Mouse (Mus musculus): ENCODE data around the gene Susd6. TPM values are rescaled to one million over a fixed set of nuclear protein-coding genes. Genes with fewer than 3 reads are reported as not detected.

The Susd6 gene
- polyA plus RNA-seq, 1 experiment: 22.9 TPM

DNA sequence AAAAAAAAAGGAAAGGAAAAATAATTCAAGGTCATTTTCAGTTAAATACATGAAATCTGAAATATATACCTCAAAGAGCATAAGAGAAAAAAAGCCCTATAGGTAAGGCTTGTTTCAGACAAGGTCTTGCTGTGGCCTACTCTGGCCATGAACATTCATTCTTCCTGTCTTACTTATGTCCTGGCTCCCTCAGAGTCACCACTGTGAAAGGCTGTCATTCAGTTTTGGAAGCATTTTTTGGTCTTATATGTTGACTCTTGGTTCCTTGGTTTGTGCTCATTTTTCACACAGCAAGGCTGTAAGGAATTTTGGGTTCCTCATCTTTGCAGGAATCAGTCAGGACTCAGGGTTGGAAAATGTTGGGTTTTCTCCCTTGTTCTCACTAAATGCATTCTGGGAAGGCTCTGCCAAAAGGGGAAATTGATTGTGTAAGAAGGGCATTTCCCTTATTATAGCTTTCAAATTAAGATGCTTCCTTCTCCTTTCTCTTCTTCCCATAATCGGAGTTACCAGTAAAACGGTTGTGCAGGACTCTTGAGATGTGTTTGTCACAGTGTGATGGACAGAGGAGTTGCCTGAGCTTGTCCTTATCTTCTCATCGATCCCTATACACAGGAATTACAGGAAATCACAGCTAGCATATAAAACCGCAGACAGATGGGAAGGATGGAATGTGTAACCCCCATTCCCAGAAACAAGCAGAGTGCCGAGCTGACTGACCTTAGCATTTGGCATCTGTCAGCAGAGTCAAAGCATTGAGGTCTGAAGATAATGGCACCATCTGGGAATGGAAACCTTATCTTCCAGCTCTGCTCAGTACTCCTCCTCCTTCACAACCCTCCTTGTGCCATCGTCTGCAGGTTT lies 21.6 kb downstream of the Susd6 start:
- no peak for DNase-seq (ENCODE audit: extremely low spot score in 1 of 2, low spot score in 1 of 2)

GRCm38 (mm10) chr12:80812510-80812820 lies 22.2 kb downstream of the Susd6 start:
- DNase-seq (ENCODE audit: extremely low spot score in 1 of 2, low spot score in 1 of 2): no peak

GRCm38 (mm10) chr12:80813456-80813855 lies 23.1 kb downstream of the Susd6 start:
- no peak for DNase-seq (ENCODE audit: extremely low spot score in 1 of 2, low spot score in 1 of 2)

- no peak for DNase-seq (ENCODE audit: extremely low spot score in 1 of 2, low spot score in 1 of 2)
Observed at GRCm38 (mm10) chr12:80813872-80814271, 23.6 kb downstream of the Susd6 start.

DNA sequence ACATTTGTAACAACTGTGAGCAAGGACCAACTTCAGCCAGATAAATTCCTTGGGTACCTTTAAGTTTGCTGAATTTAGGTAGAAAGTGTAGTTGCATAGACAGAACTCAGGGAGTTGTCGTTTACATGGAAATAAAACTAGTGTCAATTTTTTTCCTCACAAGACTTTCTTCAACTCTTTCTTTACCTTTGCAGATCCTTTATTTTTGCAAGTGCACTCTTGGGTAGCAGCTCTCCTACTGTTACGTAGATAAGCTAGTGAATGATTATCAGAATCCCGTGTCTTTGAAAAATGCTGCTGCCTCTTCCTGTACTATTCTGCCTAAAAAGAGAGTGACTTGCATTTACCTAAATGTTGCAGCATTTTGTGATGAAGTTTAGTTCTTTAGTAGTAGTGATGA lies 24.2 kb downstream of the Susd6 start:
- DNase-seq (ENCODE audit: extremely low spot score in 1 of 2, low spot score in 1 of 2): no peak

- DNase-seq (ENCODE audit: extremely low spot score in 1 of 2, low spot score in 1 of 2): no peak
Observed at GRCm38 (mm10) chr12:80815298-80815697, 25.0 kb downstream of the Susd6 start.

DNA sequence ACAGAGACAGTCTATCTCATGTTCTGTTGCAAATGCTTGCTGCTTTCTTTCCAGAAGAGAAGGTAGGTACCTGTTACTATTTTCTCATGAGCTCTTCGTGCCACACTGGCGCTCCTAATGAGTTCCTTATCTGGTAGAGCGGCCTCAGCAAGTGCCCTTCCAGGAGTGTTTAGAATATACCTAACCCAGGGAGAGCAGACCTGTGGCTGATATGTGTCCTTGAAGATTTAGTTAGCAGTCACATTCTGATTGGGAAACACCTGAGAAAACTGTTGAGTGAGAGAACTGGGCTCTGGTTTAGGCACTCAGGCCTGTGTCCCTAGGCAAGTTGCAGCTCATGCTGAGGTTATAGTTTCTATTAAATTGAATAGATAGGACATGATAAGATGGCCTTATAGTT lies 25.6 kb downstream of the Susd6 start:
- no peak for DNase-seq (ENCODE audit: extremely low spot score in 1 of 2, low spot score in 1 of 2)

DNA sequence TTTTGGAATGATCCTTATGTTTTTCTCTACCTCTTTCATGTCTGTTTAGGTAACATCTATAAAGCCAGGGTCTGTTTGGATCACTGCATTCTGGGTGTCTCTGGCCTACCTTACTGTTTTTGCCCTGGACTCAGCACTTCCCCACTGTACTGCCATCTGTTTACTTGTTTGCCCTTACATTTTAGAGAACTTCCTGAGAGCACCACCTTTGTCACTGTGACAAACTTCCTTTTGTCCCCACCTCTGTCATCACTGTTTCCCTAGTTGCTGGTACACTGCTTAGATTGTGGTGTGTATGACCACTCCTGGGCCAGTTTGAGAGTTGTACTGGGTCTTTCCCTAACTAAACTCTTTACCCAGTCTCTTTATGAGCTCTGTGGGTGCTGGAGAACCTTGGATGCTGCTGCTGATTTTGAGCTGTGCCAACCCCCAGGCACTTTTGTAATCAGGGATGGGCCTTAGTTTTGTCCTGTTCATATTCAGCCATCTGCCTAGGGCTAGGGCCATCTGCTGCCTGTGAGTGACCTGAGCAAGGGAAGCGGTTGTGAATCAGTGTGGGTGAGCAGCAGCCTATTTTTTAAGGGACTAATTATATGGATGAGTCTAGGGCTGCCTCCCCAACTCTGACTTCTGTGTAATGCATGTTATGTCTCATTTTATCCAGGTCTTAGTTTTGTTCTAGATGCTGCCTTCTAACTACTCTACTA lies 26.2 kb downstream of the Susd6 start:
- DNase-seq (ENCODE audit: extremely low spot score in 1 of 2, low spot score in 1 of 2): peak in 1 of 2 experiments; percentile 52

DNA sequence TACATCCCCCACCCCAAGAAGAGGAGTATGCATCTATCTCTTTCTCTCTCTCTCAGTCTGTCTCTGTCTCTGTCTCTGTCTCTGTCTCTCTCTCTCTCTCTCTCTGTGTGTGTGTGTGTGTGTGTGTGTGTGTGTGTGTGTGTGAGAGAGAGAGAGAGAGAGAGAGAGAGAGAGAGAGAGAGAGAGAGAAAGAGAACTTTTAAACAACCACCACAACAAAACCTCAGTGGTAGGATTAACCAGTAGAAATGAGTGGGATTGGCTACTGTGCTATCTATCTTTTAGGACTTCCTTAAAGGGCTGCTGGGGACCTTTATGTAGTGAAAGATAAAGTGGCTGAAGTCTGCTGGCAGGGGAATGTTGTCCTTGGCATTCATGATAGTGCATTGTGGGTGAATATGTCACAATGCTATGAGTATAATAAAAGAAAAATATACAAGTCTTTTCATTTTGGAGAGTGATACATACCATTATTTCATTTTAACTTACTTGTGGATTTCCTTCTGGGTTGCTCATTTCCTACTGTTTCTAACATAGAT lies 27.5 kb downstream of the Susd6 start:
- no peak for DNase-seq (ENCODE audit: extremely low spot score in 1 of 2, low spot score in 1 of 2)

GRCm38 (mm10) chr12:80819020-80819419 lies 28.7 kb downstream of the Susd6 start:
- DNase-seq (ENCODE audit: extremely low spot score in 1 of 2, low spot score in 1 of 2): peak in 1 of 2 experiments; percentile 48

- DNase-seq (ENCODE audit: extremely low spot score in 1 of 2, low spot score in 1 of 2): no peak
Observed at GRCm38 (mm10) chr12:80821312-80822007, 31.1 kb downstream of the Susd6 start.

DNA sequence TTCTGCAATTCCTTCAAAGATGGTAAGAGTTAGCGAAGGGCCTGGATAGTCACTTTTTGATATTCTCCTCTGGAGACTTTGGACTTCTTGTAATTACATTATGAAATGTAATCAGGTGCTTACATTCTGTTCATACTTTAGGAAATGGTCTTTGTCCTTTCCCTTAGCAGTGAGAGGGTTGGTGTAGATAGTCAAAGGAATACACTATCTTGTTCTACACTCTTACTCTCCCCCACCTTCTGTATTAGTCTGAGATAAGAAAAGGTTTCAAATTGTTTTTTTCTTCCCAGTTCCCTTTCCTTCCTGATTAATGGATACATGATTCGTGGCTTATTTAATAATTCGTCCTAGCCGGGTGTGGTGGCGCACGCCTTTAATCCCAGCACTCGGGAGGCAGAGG lies 32.2 kb downstream of the Susd6 start:
- DNase-seq (ENCODE audit: extremely low spot score in 1 of 2, low spot score in 1 of 2): no peak

- peak in 1 of 2 experiments; percentile 56 for DNase-seq (ENCODE audit: extremely low spot score in 1 of 2, low spot score in 1 of 2)
Observed at GRCm38 (mm10) chr12:80824202-80824601, 33.9 kb downstream of the Susd6 start.

DNA sequence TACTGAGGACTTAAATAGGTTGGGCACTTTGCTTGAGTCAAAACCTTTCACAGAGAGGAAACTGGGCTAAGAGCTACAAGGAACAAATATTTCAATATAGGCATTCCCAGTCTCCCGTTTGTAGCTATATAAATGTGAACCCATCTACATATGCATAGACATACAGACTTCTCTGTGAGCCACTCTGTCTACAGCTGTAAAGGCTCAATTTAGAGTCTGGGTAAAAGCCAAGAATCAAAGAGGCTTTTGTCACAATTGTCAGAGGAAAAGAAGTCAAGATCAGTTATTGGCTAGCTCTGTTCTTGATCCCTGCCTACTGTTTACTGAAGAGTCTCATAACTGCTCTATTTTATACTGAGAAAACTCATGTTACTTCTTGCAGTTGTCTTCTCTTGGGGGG lies 36.1 kb downstream of the Susd6 start:
- DNase-seq (ENCODE audit: extremely low spot score in 1 of 2, low spot score in 1 of 2): no peak

- peak in 1 of 2 experiments; percentile 57 for DNase-seq (ENCODE audit: extremely low spot score in 1 of 2, low spot score in 1 of 2)
Observed at GRCm38 (mm10) chr12:80827464-80828015, 37.2 kb downstream of the Susd6 start.

DNA sequence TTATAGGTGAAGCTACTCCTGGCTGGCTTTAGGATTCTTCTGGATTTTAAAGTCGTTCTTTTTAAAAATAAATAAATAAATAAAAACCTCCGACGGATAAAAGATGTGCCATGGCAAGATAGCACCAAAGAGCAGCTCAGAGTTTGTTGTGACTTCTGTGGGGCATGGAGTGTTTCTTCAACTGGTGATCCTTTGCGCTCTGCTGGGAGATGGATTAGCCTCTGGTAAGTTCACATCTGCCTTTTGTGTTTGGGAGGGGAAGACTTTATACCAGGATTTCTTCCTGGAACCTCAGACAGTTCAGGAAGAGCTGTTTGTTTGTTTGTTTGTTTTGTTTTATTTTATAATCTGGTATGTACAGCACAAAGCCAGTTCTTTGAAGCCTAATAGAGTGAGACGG lies 37.7 kb downstream of the Susd6 start:
- DNase-seq (ENCODE audit: extremely low spot score in 1 of 2, low spot score in 1 of 2): no peak

DNA sequence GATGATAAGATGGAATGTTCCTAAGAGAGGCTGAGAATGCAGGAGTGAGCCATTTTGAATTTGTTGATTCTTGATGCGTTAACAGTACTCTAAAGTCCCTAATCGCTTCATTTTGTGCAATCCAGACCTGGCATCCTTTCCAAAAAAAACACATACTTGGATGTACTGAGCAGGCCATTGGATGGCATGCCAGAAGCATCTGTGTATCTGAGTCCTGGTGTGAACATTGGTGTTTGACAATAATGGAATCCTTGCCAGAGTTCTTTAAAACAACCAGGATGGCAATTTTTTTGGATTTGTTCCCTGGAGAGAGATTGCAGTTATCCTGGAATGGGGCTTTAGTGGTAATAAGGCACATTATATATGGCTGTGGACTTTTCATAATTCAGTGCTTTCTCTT lies 38.6 kb downstream of the Susd6 start:
- no peak for DNase-seq (ENCODE audit: extremely low spot score in 1 of 2, low spot score in 1 of 2)

- no peak for DNase-seq (ENCODE audit: extremely low spot score in 1 of 2, low spot score in 1 of 2)
Observed at GRCm38 (mm10) chr12:80830211-80830610, 39.9 kb downstream of the Susd6 start.

DNA sequence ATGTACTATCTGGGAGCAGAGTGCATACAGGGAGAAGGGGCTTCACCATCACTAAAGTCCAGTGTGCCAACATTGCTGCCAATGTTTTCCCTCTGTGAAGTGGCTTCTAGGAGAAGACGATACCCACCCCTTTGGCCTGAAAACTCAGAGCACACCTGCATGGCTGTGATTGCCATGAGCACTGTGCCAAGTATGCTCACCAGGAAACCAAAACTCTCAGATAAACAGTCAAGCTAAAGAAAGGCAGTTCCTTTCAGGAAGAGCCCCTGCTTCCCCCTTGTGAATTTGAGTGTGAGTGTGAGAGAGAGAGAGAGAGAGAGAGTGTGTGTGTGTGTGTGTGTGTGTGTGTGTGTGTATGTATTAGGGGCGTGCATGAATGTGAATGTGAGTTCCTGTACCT lies 40.5 kb downstream of the Susd6 start:
- no peak for DNase-seq (ENCODE audit: extremely low spot score in 1 of 2, low spot score in 1 of 2)

DNA sequence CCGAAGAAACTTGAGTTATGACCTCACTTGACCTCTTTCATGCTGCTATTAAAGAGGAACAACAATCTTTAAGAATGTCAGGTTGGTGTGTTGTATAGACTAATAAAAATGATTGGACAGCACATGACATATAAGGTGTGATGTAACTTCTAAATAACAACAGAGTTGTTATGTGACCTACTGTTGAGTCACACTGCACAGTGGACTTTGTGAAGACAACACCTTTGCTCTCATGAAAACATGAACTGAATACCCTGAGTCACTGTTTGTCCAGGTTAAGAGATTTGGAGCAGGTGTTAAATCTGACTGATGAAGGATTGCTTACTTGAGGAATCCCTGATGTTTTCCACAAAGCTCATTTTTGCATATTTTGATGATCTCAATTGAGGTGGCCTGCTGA lies 42.0 kb downstream of the Susd6 start:
- no peak for DNase-seq (ENCODE audit: extremely low spot score in 1 of 2, low spot score in 1 of 2)

DNA sequence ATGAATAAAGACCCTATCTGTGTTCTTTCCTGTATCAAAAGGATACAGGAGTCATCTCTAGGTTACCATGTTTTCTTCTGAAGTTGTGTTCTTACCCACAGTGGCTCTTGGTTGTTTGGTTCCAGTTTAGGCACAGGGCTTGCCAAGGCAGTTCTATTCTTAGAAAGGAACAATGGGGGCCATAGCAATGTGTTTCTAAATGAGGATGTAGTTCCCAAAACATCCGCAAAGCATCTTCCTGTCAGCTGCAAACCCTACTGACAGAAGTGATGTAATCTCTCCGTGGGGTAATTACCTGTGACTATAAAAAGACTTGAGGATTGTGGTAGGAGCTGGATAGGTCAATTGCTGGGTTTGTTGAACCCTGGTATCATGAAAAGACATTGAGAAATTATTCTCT lies 43.2 kb downstream of the Susd6 start:
- DNase-seq (ENCODE audit: extremely low spot score in 1 of 2, low spot score in 1 of 2): no peak

Data from frontal cortex, adult 2 months (tissue).